Mouse (Mus musculus) G1E (cell line): Measurements from ENCODE around the gene Gtf2ird1. TPM values are rescaled to one million over a fixed set of nuclear protein-coding genes. Genes with fewer than 3 reads are reported as not detected.

Experiments used
- ATAC-seq: 2 replicates; pipeline ENCODE4 v1.8.0; 2016; ENCODE audit warnings: mild to moderate bottlenecking; ENCODE audit not compliant: insufficient number of reproducible peaks, poor library complexity, low FRiP score, severe bottlenecking; ENCODE audit errors: extremely low read depth
- DNase-seq: peaks from one replicate; pipeline ENCODE4 v3.0.0; 2012; ENCODE audit warnings: low spot score
- H3K27me3 ChIP-seq: 2 replicates; pipeline ENCODE4 v1.6.1; 2012; ENCODE audit warnings: mild to moderate bottlenecking, low read length, inconsistent platforms; ENCODE audit not compliant: insufficient read depth
- H3K36me3 ChIP-seq: replicated peaks from 2 replicates; pipeline ENCODE3; 2012; ENCODE audit warnings: mild to moderate bottlenecking, inconsistent platforms
- H3K4me1 ChIP-seq: 2 replicates; pipeline ENCODE4 v1.6.1; 2012; ENCODE audit warnings: low read depth, low read length, inconsistent platforms, mixed read lengths; ENCODE audit not compliant: insufficient read depth
- H3K4me3 ChIP-seq: 2 replicates; pipeline ENCODE4 v1.5.1; 2012; ENCODE audit warnings: low read depth, mild to moderate bottlenecking, inconsistent platforms, low read length, moderate library complexity, mixed read lengths
- H3K9me3 ChIP-seq: replicated peaks from 2 replicates; pipeline ENCODE4 v1.6.1; 2012; ENCODE audit warnings: inconsistent platforms
- CTCF ChIP-seq: IDR thresholded peaks from 2 replicates; pipeline ENCODE4 v1.5.1; 2012; ENCODE audit warnings: low read depth, low read length, inconsistent platforms, mixed read lengths
- GATA1 ChIP-seq: IDR thresholded peaks from 2 replicates; pipeline ENCODE4 v1.6.1; 2012; ENCODE audit warnings: borderline replicate concordance, low read length, inconsistent platforms, mixed read lengths
- GATA2 ChIP-seq: IDR thresholded peaks from 2 replicates; pipeline ENCODE4 v1.6.1; 2012; ENCODE audit warnings: low read depth, low read length, inconsistent platforms, borderline replicate concordance
- POLR2AphosphoS5 ChIP-seq: IDR thresholded peaks from 2 replicates; pipeline ENCODE4 v1.6.1; 2012; ENCODE audit warnings: low read depth, low read length, inconsistent platforms; ENCODE audit not compliant: insufficient replicate concordance
- TAL1 ChIP-seq: conservative IDR thresholded peaks from 2 replicates; pipeline ENCODE4 v1.6.1; 2012; ENCODE audit warnings: low read depth, low read length, inconsistent platforms, mixed read lengths
- polyA plus RNA-seq: library from polyadenylated mRNA; stranded (reverse); fragments of >175 nt; gene quantifications from 2 replicates; pipeline ENCODE4 v1.2.3, GENCODE M21; 2012
- total RNA-seq, 2 experiments: library from RNA; stranded (forward) in 1 of 2; stranded (reverse) in 1 of 2; fragments of 200-1000 nt in 1 of 2; fragments of >200 nt in 1 of 2; fragmentation: Nextera tagmentation in 1 of 2; gene quantifications; 2 replicates each; pipeline ENCODE4 v1.2.3; 2014 to 2017

Gene Gtf2ird1
- total and polyA plus RNA-seq, 3 experiments: 1.5 to 2.2 TPM; not detected in 1

DNA sequence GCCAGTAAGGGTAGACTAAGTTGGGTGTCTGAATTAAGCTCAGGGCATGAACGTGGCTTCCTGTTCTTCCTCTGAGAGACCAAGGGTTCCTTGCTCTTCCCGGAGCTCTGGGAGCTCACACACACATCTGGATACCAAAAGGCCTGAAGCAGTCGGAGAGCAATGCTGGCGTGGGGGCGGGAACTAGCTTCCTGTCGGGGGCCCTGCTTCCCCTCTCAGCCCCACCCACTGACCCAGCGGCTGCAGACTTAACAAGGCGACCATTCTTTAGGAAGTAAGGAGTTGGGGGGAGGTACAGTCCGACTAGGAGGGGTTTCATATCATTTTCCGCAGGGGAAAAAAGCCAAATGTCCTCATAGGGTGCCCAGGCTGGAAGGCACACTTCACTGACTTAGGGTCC, 61.9 kb downstream of the Gtf2ird1 start:
- ATAC-seq: peak; percentile 85
- DNase-seq: peak; percentile 83
- TF ChIP-seq GATA1 (no peak), POLR2AphosphoS5 (no peak), GATA2 (no peak), TAL1 (no peak), CTCF (no peak)
- H3K4me1 ChIP-seq: peaks cover 23% of the 10 kb centered on the region
- no peaks in the 10 kb centered on the region for H3K27me3 ChIP-seq
- H3K4me3 ChIP-seq: peak overlapping the region; percentile 62; the same call in 1 of the 2 replicates
- H3K9me3 ChIP-seq: no peaks in the 10 kb centered on the region
- H3K36me3 ChIP-seq: no peaks in the 10 kb centered on the region

- H3K36me3 ChIP-seq: no peaks in the 10 kb centered on the region
Measured at GRCm38 (mm10) chr5:134393624-134394023, 62.9 kb downstream of the Gtf2ird1 start.

DNA sequence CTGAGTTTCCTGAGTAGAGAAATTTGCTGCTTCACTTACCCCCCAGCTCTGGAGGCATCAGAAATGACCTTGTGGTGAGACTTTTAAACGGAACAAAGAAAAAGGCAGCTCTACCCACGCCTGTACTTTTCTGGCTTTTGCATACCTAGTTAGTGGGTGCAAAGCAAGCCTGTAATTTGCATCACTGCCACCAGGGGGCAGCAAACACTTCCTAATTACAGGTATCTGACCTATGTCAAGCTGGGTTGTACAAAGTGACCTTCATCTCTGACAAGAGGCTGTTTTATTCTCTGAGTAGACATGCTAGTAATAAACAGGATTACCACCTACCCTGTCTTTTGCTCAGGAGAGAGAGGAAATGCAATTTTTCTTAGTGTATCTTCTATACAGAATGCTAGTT, 71.4 kb downstream of the Gtf2ird1 start:
- peak; percentile 82 for TF ChIP-seq CTCF
- TF ChIP-seq GATA1: no peak
- Histone ChIP-seq H3K27me3 (no peaks in the 10 kb centered on the region; the same call in 1 of the 2 replicates), H3K4me1 (peaks cover 5% of the 10 kb centered on the region), H3K9me3 (no peaks in the 10 kb centered on the region), H3K36me3 (no peaks in the 10 kb centered on the region), H3K4me3 (no peak overlapping the region)
- ATAC-seq (no peak; the same call in 1 of the 2 replicates), DNase-seq (peak; percentile 19)

More at GRCm38 (mm10) chr5:134393624-134394023, 62.9 kb downstream of the Gtf2ird1 start:
- ATAC-seq: peak; percentile 89
- H3K4me3 ChIP-seq: peak overlapping the region; percentile 39; the same call in 1 of the 2 replicates
- peak; percentile 78 for DNase-seq
- TF ChIP-seq CTCF (no peak), GATA1 (no peak), TAL1 (no peak), GATA2 (no peak), POLR2AphosphoS5 (no peak)
- no peaks in the 10 kb centered on the region for H3K9me3 ChIP-seq
- H3K4me1 ChIP-seq: peaks cover 23% of the 10 kb centered on the region
- H3K27me3 ChIP-seq: no peaks in the 10 kb centered on the region

- ATAC-seq (no peak), DNase-seq (no peak)
- Histone ChIP-seq H3K9me3 (no peaks in the 10 kb centered on the region), H3K36me3 (no peaks in the 10 kb centered on the region), H3K4me3 (no peak overlapping the region), H3K4me1 (no peaks in the 10 kb centered on the region), H3K27me3 (0 out of 2 replicates have a peak, but pooled peaks cover 2% of the 10 kb centered on the region)
- TF ChIP-seq GATA2 (no peak), POLR2AphosphoS5 (no peak), CTCF (no peak), TAL1 (no peak), GATA1 (no peak)
Measured at GRCm38 (mm10) chr5:134375256-134375655, 81.3 kb downstream of the Gtf2ird1 start.

DNA sequence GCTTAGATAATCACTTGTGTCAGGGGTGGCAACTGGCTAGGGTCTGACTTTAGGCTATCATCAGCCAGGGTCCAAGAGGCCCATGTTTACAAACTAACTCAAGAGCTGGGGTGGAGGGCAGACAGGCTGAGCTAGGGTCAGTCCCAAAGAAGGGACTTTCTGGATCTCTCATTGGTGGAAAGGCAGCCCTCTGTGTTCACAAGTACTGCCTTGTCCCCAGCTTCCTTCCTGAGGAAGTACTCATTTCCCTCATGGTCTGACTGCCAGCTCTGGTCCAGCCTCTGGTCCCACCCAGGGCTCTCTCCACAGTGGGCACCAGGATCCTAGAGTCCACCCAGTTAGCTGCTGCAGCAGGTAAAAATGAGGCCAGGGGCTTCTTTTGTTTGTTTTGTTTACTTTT, 82.0 kb downstream of the Gtf2ird1 start:
- no peak for ATAC-seq
- Histone ChIP-seq H3K4me1 (no peaks in the 10 kb centered on the region), H3K9me3 (no peaks in the 10 kb centered on the region), H3K27me3 (peaks cover 6% of the 10 kb centered on the region; the same call in 1 of the 2 replicates), H3K36me3 (no peaks in the 10 kb centered on the region), H3K4me3 (no peak overlapping the region)
- TF ChIP-seq GATA2: no peak
- no peak for TF ChIP-seq GATA1
- no peak for TF ChIP-seq CTCF
- no peak for TF ChIP-seq POLR2AphosphoS5
- no peak for TF ChIP-seq TAL1
- DNase-seq: no peak

DNA sequence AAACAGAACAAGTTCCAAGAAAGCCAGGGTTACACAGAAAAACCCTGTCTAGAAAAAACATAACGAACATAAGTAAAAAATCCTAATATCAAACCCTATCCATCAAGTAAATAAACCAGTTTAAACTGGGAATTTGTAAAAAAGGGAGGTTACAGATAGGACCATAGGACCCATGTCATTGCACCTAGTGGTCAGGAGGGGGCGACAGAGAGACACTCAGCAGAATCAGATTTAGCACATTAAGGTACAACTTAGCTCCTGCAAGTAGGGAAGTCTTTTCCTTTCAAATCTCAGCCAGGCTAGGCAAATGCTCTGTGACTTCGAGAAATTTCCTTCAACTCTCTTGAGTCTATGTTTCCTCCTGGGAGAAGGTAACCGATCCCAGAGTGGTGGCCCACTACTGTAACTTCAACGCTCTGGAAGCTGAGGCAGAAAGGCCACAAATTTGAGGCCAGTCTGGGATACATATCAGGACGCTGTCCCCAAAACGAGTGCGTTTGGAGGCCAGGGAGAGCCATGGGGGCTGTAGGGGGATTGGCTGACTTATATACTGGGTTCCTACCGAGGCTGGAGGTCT, 82.5 kb downstream of the Gtf2ird1 start:
- Histone ChIP-seq H3K4me3 (no peak overlapping the region), H3K27me3 (peaks cover 6% of the 10 kb centered on the region; the same call in 1 of the 2 replicates), H3K4me1 (no peaks in the 10 kb centered on the region), H3K9me3 (no peaks in the 10 kb centered on the region), H3K36me3 (no peaks in the 10 kb centered on the region)
- DNase-seq (peak; percentile 33), ATAC-seq (peak; percentile 34; the same call in 1 of the 2 replicates)
- TF ChIP-seq TAL1 (no peak), GATA1 (no peak), CTCF (peak; percentile 98)
